Mouse (Mus musculus) kidney, postnatal 10 days (tissue): ENCODE measurements at regions not wholly inside any gene's neighbourhood (a gene's known extent, or its start where the extent isn't known, plus 50 kb on each side); places are given as distances from the start of the nearest gene placed in this dataset.
A peak's percentile ranks its signal among the peaks of the same experiment; 100 is the strongest.

Source experiments
- DNase-seq: peaks from one replicate; pipeline ENCODE4 v3.0.0; 2021; ENCODE audit warnings: mixed read lengths

GRCm38 (mm10) chr2:9596135-9596534 lies 284.9 kb upstream of the 4930412O13Rik start:
- no peak for DNase-seq

GRCm38 (mm10) chr2:9604984-9605383 lies 276.1 kb upstream of the 4930412O13Rik start:
- DNase-seq: no peak

GRCm38 (mm10) chr2:9607547-9607946 lies 273.5 kb upstream of the 4930412O13Rik start:
- no peak for DNase-seq

GRCm38 (mm10) chr2:9614415-9614814 lies 266.6 kb upstream of the 4930412O13Rik start:
- no peak for DNase-seq

- no peak for DNase-seq
Observed at GRCm38 (mm10) chr2:9616292-9616691, 264.8 kb upstream of the 4930412O13Rik start.

GRCm38 (mm10) chr2:9620303-9621244 lies 260.5 kb upstream of the 4930412O13Rik start:
- peak; percentile 55 for DNase-seq

GRCm38 (mm10) chr2:9623702-9624101 lies 257.4 kb upstream of the 4930412O13Rik start:
- DNase-seq: no peak

- no peak for DNase-seq
Observed at GRCm38 (mm10) chr2:9628026-9628425, 253.0 kb upstream of the 4930412O13Rik start.

- DNase-seq: peak; percentile 39
Observed at GRCm38 (mm10) chr2:9632719-9633446, 248.2 kb upstream of the 4930412O13Rik start.

- no peak for DNase-seq
Observed at GRCm38 (mm10) chr2:9639262-9639661, 241.8 kb upstream of the 4930412O13Rik start.

GRCm38 (mm10) chr2:9641629-9642028 lies 239.4 kb upstream of the 4930412O13Rik start:
- DNase-seq: no peak

- DNase-seq: no peak
Observed at GRCm38 (mm10) chr2:9642411-9642810, 238.6 kb upstream of the 4930412O13Rik start.

- DNase-seq: no peak
Observed at GRCm38 (mm10) chr2:9646466-9646865, 234.6 kb upstream of the 4930412O13Rik start.

GRCm38 (mm10) chr2:9646963-9647362 lies 234.1 kb upstream of the 4930412O13Rik start:
- no peak for DNase-seq

GRCm38 (mm10) chr2:9650082-9650481 lies 231.0 kb upstream of the 4930412O13Rik start:
- no peak for DNase-seq

GRCm38 (mm10) chr2:9658880-9659279 lies 222.2 kb upstream of the 4930412O13Rik start:
- DNase-seq: no peak

- no peak for DNase-seq
Observed at GRCm38 (mm10) chr2:9669621-9670020, 211.4 kb upstream of the 4930412O13Rik start.

GRCm38 (mm10) chr2:9681691-9682152 lies 199.3 kb upstream of the 4930412O13Rik start:
- no peak for DNase-seq

GRCm38 (mm10) chr2:9683673-9684210 lies 197.3 kb upstream of the 4930412O13Rik start:
- no peak for DNase-seq

GRCm38 (mm10) chr2:9688176-9688575 lies 192.9 kb upstream of the 4930412O13Rik start:
- DNase-seq: no peak

- DNase-seq: no peak
Observed at GRCm38 (mm10) chr2:9689518-9689917, 191.5 kb upstream of the 4930412O13Rik start.

- no peak for DNase-seq
Observed at GRCm38 (mm10) chr2:9691506-9691905, 189.5 kb upstream of the 4930412O13Rik start.

GRCm38 (mm10) chr2:9691906-9692305 lies 189.1 kb upstream of the 4930412O13Rik start:
- DNase-seq: no peak
